Mouse (Mus musculus): ENCODE data around the gene Efna5. TPM values are rescaled to one million over a fixed set of nuclear protein-coding genes. Genes with fewer than 3 reads are reported as not detected.

Gene Efna5
- total and polyA plus RNA-seq, 3 experiments: 0.05 TPM; not detected in 2

DNA sequence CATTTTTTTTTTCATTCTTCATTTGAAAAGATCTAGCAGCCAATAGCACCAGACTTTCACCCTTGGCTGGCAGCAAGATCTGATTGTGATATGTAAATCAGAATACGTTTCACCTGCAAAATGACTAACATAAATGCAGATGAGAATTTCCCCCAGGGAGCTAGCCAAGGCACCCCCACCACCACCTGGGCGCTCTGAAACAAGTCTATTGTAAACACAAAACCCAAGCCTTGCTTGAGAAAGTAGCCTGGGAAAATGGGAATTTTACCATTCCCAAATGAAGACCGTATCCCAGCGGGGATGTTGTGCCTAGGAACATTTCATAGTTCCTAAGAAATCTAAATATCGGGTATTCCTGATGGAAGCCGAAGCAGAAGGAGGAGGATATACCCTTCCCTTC, 92.3 kb downstream of the Efna5 start:
- no peaks in the 10 kb centered on the region for H3K36me3 ChIP-seq (replicated peaks)
- peaks cover 4% of the 10 kb centered on the region for H3K9me3 ChIP-seq (replicated peaks)
- ATAC-seq (ENCODE audit: extremely low read depth, insufficient number of reproducible peaks, low FRiP score, poor library complexity, severe bottlenecking) (no peak), DNase-seq (ENCODE audit: low spot score) (no peak)
- no peak for TF ChIP-seq POLR2AphosphoS5 (IDR thresholded peaks at IDR 0.05; ENCODE audit: insufficient replicate concordance, low read depth, low read length)
- TF ChIP-seq GATA1 (IDR thresholded peaks at IDR 0.05; ENCODE audit: borderline replicate concordance, low read length): no peak
- no peak for TF ChIP-seq CTCF (IDR thresholded peaks at IDR 0.05; ENCODE audit: low read depth, low read length)
- TF ChIP-seq TAL1 (conservative IDR thresholded peaks at IDR 0.05; ENCODE audit: low read depth, low read length): no peak
- TF ChIP-seq GATA2 (IDR thresholded peaks at IDR 0.05; ENCODE audit: borderline replicate concordance, low read depth, low read length): no peak
- no peaks in the 10 kb centered on the region for H3K27me3 ChIP-seq (ENCODE audit: insufficient read depth, low read length)
- H3K4me1 ChIP-seq (ENCODE audit: insufficient read depth, low read depth, low read length): no peaks in the 10 kb centered on the region
- H3K4me3 ChIP-seq (ENCODE audit: low read depth, low read length): no peak overlapping the region

DNA sequence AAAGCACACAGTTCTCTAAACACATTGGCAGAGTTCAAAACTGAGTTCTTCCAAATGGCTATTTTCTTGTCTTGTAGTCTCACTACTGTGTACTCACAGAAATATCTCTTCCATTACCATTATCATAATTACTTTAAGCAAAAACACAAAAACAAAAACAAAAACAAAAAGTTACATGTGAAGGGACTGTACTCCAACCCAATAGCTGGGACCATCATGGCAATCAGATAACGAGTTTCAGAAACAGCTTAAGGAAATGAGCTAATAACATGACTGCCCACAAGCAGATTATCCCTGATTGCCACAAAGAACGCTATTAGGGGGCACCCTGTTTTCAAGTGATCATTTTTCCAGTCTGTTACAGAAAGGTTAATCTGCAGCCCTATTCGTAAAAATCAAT, 93.3 kb downstream of the Efna5 start:
- ATAC-seq (ENCODE audit: extremely low read depth, insufficient number of reproducible peaks, low FRiP score, poor library complexity, severe bottlenecking) (no peak), DNase-seq (ENCODE audit: low spot score) (no peak)
- H3K36me3 ChIP-seq (replicated peaks): no peaks in the 10 kb centered on the region
- no peaks in the 10 kb centered on the region for H3K4me1 ChIP-seq (ENCODE audit: insufficient read depth, low read depth, low read length)
- peaks cover 7% of the 10 kb centered on the region for H3K9me3 ChIP-seq (replicated peaks)
- H3K27me3 ChIP-seq (ENCODE audit: insufficient read depth, low read length): no peaks in the 10 kb centered on the region
- H3K4me3 ChIP-seq (ENCODE audit: low read depth, low read length): no peak overlapping the region
- no peak for TF ChIP-seq GATA1 (IDR thresholded peaks at IDR 0.05; ENCODE audit: borderline replicate concordance, low read length)
- no peak for TF ChIP-seq CTCF (IDR thresholded peaks at IDR 0.05; ENCODE audit: low read depth, low read length)
- no peak for TF ChIP-seq TAL1 (conservative IDR thresholded peaks at IDR 0.05; ENCODE audit: low read depth, low read length)
- no peak for TF ChIP-seq GATA2 (IDR thresholded peaks at IDR 0.05; ENCODE audit: borderline replicate concordance, low read depth, low read length)
- TF ChIP-seq POLR2AphosphoS5 (IDR thresholded peaks at IDR 0.05; ENCODE audit: insufficient replicate concordance, low read depth, low read length): no peak

DNA sequence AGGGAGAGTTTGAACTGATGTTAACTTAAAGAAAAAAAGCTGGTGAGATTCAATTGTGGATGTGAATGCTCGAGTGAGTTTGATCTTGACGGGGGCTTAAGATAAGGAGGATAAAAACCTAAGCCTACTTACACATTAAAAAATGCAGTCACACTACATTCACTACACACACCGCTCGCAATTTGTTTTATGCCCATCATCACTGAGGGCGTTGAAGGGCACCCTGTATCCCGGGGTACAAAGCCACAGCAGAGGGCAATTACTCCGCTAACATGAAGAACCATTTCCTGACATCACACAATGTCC, 94.6 kb downstream of the Efna5 start:
- Histone ChIP-seq H3K27me3 (ENCODE audit: insufficient read depth, low read length) (no peaks in the 10 kb centered on the region), H3K4me1 (ENCODE audit: insufficient read depth, low read depth, low read length) (no peaks in the 10 kb centered on the region), H3K9me3 (replicated peaks) (peaks cover 9% of the 10 kb centered on the region), H3K36me3 (replicated peaks) (no peaks in the 10 kb centered on the region), H3K4me3 (ENCODE audit: low read depth, low read length) (no peak overlapping the region)
- no peak for TF ChIP-seq CTCF (IDR thresholded peaks at IDR 0.05; ENCODE audit: low read depth, low read length)
- TF ChIP-seq POLR2AphosphoS5 (IDR thresholded peaks at IDR 0.05; ENCODE audit: insufficient replicate concordance, low read depth, low read length): no peak
- no peak for TF ChIP-seq GATA2 (IDR thresholded peaks at IDR 0.05; ENCODE audit: borderline replicate concordance, low read depth, low read length)
- no peak for TF ChIP-seq TAL1 (conservative IDR thresholded peaks at IDR 0.05; ENCODE audit: low read depth, low read length)
- no peak for TF ChIP-seq GATA1 (IDR thresholded peaks at IDR 0.05; ENCODE audit: borderline replicate concordance, low read length)
- no peak for DNase-seq (ENCODE audit: low spot score)
- ATAC-seq (ENCODE audit: extremely low read depth, insufficient number of reproducible peaks, low FRiP score, poor library complexity, severe bottlenecking): no peak

DNA sequence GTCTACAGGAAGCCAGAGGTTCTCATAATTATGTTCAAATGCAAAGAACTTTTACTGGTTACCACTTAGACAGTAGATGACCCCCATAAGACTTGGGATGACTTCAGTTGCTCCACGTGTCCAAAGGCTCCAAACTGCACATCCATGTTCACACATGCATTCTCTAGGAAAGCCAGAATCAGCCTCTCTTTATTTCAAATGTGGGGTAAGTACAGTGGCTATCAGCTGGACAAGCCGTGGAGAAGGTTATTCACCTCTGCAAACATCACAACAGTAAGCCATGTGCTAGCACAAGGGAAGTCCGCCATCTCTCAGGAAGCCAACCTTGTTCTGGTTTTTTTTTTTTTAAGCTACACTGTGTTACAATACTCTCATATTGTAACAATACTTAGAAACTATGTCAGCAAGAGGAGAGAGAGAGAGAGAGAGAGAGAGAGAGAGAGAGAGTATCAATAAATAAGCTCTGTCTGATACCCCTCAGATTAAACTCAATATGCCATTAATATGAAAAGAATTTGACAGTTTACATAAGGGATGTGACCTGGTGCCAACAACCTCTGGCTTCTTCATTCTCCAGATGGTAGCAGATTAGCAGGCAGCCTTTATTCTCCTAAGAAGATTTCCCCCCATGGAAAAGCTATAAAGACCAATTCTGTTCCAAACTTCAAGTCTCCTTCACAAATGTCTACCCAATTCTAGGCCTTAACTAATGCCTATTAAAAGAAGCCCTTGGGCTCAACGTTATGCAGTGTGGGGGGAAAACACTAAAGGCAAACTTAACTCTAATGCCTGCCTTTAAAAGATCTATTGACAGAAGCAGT, 95.1 kb downstream of the Efna5 start:
- Histone ChIP-seq H3K36me3 (replicated peaks) (no peaks in the 10 kb centered on the region), H3K4me3 (ENCODE audit: low read depth, low read length) (no peak overlapping the region), H3K9me3 (replicated peaks) (peaks cover 6% of the 10 kb centered on the region), H3K27me3 (ENCODE audit: insufficient read depth, low read length) (no peaks in the 10 kb centered on the region), H3K4me1 (ENCODE audit: insufficient read depth, low read depth, low read length) (no peaks in the 10 kb centered on the region)
- DNase-seq (ENCODE audit: low spot score) (no peak), ATAC-seq (ENCODE audit: extremely low read depth, insufficient number of reproducible peaks, low FRiP score, poor library complexity, severe bottlenecking) (no peak)
- no peak for TF ChIP-seq TAL1 (conservative IDR thresholded peaks at IDR 0.05; ENCODE audit: low read depth, low read length)
- no peak for TF ChIP-seq GATA2 (IDR thresholded peaks at IDR 0.05; ENCODE audit: borderline replicate concordance, low read depth, low read length)
- no peak for TF ChIP-seq CTCF (IDR thresholded peaks at IDR 0.05; ENCODE audit: low read depth, low read length)
- TF ChIP-seq GATA1 (IDR thresholded peaks at IDR 0.05; ENCODE audit: borderline replicate concordance, low read length): no peak
- no peak for TF ChIP-seq POLR2AphosphoS5 (IDR thresholded peaks at IDR 0.05; ENCODE audit: insufficient replicate concordance, low read depth, low read length)

DNA sequence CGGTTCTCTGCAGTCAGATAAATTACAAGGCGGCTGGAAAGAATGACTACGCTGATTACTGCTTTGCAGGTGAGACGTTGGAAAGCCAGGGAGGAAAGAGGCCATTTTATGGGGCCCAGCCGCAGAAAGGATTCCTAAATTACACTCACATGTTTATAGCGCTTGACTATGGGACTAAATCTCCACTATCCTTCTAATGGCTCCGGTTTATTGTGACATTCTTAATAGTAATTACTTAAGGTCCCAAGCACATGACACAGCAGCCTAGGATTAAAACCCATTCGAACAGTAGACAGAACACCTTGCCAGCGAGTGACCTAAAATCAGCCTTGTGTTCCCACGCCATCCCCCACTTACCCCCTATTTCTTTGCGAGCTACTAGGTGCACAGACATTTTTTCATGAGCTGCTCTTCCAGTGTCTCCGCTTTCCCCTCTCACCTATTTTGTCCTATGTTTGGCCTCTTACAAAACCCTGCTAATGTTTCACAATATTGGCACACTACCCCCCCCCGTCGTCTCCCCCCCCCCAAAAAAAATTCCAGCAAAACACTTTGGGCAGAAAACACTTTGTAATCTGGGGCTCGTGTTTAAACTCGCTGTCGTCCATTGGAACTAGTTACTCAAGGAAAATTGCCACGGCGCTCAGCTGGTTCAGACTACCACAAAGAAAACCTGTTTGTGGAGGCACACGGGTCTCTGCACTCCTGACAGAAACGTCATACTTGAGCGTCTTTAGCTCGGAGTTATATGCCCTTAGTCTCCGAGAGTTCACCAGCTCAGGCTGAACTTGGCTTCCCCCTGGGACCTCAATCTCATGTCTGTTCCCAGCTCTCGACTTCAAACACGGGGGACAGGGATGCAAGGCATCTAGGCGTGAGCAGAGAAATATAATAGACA, 96.6 kb downstream of the Efna5 start:
- ATAC-seq (ENCODE audit: extremely low read depth, insufficient number of reproducible peaks, low FRiP score, poor library complexity, severe bottlenecking) (no peak), DNase-seq (ENCODE audit: low spot score) (no peak)
- TF ChIP-seq GATA1 (IDR thresholded peaks at IDR 0.05; ENCODE audit: borderline replicate concordance, low read length) (no peak), TAL1 (conservative IDR thresholded peaks at IDR 0.05; ENCODE audit: low read depth, low read length) (no peak), POLR2AphosphoS5 (IDR thresholded peaks at IDR 0.05; ENCODE audit: insufficient replicate concordance, low read depth, low read length) (no peak), GATA2 (IDR thresholded peaks at IDR 0.05; ENCODE audit: borderline replicate concordance, low read depth, low read length) (no peak), CTCF (IDR thresholded peaks at IDR 0.05; ENCODE audit: low read depth, low read length) (no peak)
- no peaks in the 10 kb centered on the region for H3K4me1 ChIP-seq (ENCODE audit: insufficient read depth, low read depth, low read length)
- H3K36me3 ChIP-seq (replicated peaks): no peaks in the 10 kb centered on the region
- no peaks in the 10 kb centered on the region for H3K27me3 ChIP-seq (ENCODE audit: insufficient read depth, low read length)
- no peak overlapping the region for H3K4me3 ChIP-seq (ENCODE audit: low read depth, low read length)
- peaks cover 11% of the 10 kb centered on the region for H3K9me3 ChIP-seq (replicated peaks)
